Mouse (Mus musculus) heart, embryonic 14.5 days (tissue): Measurements from ENCODE around the gene Gm266. TPM values are rescaled to one million over a fixed set of nuclear protein-coding genes. Genes with fewer than 3 reads are reported as not detected.
"Not testable (repeated sequence)": the region's sequence is repeated elsewhere in the genome, so short reads cannot be mapped to it uniquely, and the experiment has no call there.

Source experiments
- ATAC-seq: fragments of 200-750 bp; cut with Nextera tagmentation; 2 replicates; pipeline ENCODE4 v1.8.0; 2017; ENCODE audit warnings: low read depth, moderate TSS enrichment; ENCODE audit not compliant: insufficient number of reproducible peaks, insufficient read depth, low FRiP score
- H3K27ac ChIP-seq, 2 experiments: fragments of 200-500 bp in 1 of 2; fragments of 300-500 bp in 1 of 2; sonication (generic) in 1 of 2; replicated peaks in 1 of 2; 2 replicates each; pipeline ENCODE4 v1.5.1; 2012 to 2014; ENCODE audit warnings: low read depth in 2 of 2, low read length in 2 of 2, control low read depth in 1 of 2, mild to moderate bottlenecking in 1 of 2, mixed read lengths in 1 of 2; ENCODE audit not compliant: control insufficient read depth in 1 of 2, insufficient read depth in 1 of 2
- H3K27me3 ChIP-seq: fragments of 300-500 bp; sonication (generic); 2 replicates; pipeline ENCODE4 v1.6.1; 2014; ENCODE audit warnings: mild to moderate bottlenecking, low read length, control low read depth; ENCODE audit not compliant: control insufficient read depth, insufficient read depth
- H3K36me3 ChIP-seq: fragments of 300-500 bp; sonication (generic); 2 replicates; pipeline ENCODE4 v1.6.1; 2014; ENCODE audit warnings: mild to moderate bottlenecking, control low read depth, low read length, mixed read lengths; ENCODE audit not compliant: control insufficient read depth, insufficient read depth
- H3K4me1 ChIP-seq, 2 experiments: fragments of 200-500 bp in 1 of 2; fragments of 300-500 bp in 1 of 2; sonication (generic) in 1 of 2; 2 replicates each; pipeline ENCODE4 v1.6.1; 2012 to 2014; ENCODE audit warnings: low read length in 2 of 2, control low read depth in 1 of 2, mixed read lengths in 1 of 2; ENCODE audit not compliant: control insufficient read depth in 2 of 2, insufficient read depth in 2 of 2
- H3K4me2 ChIP-seq: fragments of 300-500 bp; sonication (generic); 2 replicates; pipeline ENCODE4 v1.6.1; 2014; ENCODE audit warnings: mild to moderate bottlenecking, low read length
- H3K4me3 ChIP-seq, 2 experiments: fragments of 200-500 bp in 1 of 2; fragments of 300-500 bp in 1 of 2; sonication (generic) in 1 of 2; 2 replicates each; pipeline ENCODE4 v1.5.1; 2012 to 2014; ENCODE audit warnings: low read length in 2 of 2, mild to moderate bottlenecking in 2 of 2, control low read depth in 1 of 2, low read depth in 1 of 2, moderate library complexity in 1 of 2; ENCODE audit not compliant: control insufficient read depth in 1 of 2, insufficient read depth in 1 of 2
- H3K9ac ChIP-seq: fragments of 300-500 bp; sonication (generic); 2 replicates; pipeline ENCODE4 v1.6.1; 2014; ENCODE audit warnings: mild to moderate bottlenecking, low read length
- H3K9me3 ChIP-seq: fragments of 300-500 bp; sonication (generic); 2 replicates; pipeline ENCODE4 v1.6.1; 2016; ENCODE audit warnings: low read length, control low read depth; ENCODE audit not compliant: control insufficient read depth
- WGBS: fragments of 180-500 bp; shearing (Covaris S2); extraction: QIAGEN DNeasy Blood & Tissue Kit; methylation state at CpG from one replicate; pipeline ENCODE4 v1.1.7; 2014; 5-methylcytosine and 5-hydroxymethylcytosine counted together
- polyA plus RNA-seq: library from polyadenylated mRNA; unstranded; fragments of >200 nt; fragmentation: Nextera tagmentation; extraction: Ambion mirVana; gene quantifications from 2 replicates; pipeline ENCODE4 v1.2.1, GENCODE M21; 2014

Gene Gm266
- polyA plus RNA-seq, 1 experiment from 2014 or later = 1.4 TPM

- no peak overlapping the region for H3K27ac ChIP-seq
- no peak overlapping the region for H3K4me3 ChIP-seq
- H3K36me3 ChIP-seq = no peaks in the 10 kb centered on the region
- peaks cover 5 to 9% of the 10 kb centered on the region in 2 experiments for H3K4me1 ChIP-seq
- 56% methylated on average over 7 of the region's 7 CpGs for WGBS
- no peak for ATAC-seq
- H3K9ac ChIP-seq = no peak overlapping the region
- H3K4me2 ChIP-seq = no peak overlapping the region
- no peaks in the 10 kb centered on the region for H3K27me3 ChIP-seq
- no peaks in the 10 kb centered on the region for H3K9me3 ChIP-seq
Measured at GRCm38 (mm10) chr12:111514231-111514792, 28.7 kb upstream of the Gm266 start.

GRCm38 (mm10) chr12:111513673-111514072 lies 28.1 kb upstream of the Gm266 start:
- H3K4me3 ChIP-seq = no peak overlapping the region
- H3K9me3 ChIP-seq = no peaks in the 10 kb centered on the region
- 56% methylated on average over 5 of the region's 5 CpGs for WGBS
- no peak overlapping the region for H3K4me2 ChIP-seq
- no peak overlapping the region for H3K9ac ChIP-seq
- no peak overlapping the region for H3K27ac ChIP-seq
- H3K36me3 ChIP-seq = no peaks in the 10 kb centered on the region
- H3K27me3 ChIP-seq = no peaks in the 10 kb centered on the region
- peaks cover 5 to 9% of the 10 kb centered on the region in 2 experiments for H3K4me1 ChIP-seq
- ATAC-seq = no peak

GRCm38 (mm10) chr12:111512572-111513063 lies 27.0 kb upstream of the Gm266 start:
- Histone ChIP-seq H3K4me2 (no peak overlapping the region), H3K4me3 (no peak overlapping the region), H3K27me3 (no peaks in the 10 kb centered on the region), H3K9me3 (no peaks in the 10 kb centered on the region), H3K36me3 (no peaks in the 10 kb centered on the region), H3K27ac (no peak overlapping the region), H3K4me1 (peaks cover 5 to 9% of the 10 kb centered on the region in 2 experiments), H3K9ac (no peak overlapping the region)
- no peak for ATAC-seq
- 83% methylated on average over 12 of the region's 12 CpGs for WGBS

- H3K4me3 ChIP-seq, H3K36me3 ChIP-seq, H3K27ac ChIP-seq, ATAC-seq, H3K9me3 ChIP-seq, H3K27me3 ChIP-seq, H3K4me2 ChIP-seq, H3K9ac ChIP-seq, H3K4me1 ChIP-seq: not testable (repeated sequence)
- WGBS = 80% methylated on average over 3 of the region's 3 CpGs
Measured at GRCm38 (mm10) chr12:111508438-111508837, 22.8 kb upstream of the Gm266 start.

GRCm38 (mm10) chr12:111507962-111508361 lies 22.3 kb upstream of the Gm266 start:
- no peaks in the 10 kb centered on the region for H3K4me1 ChIP-seq
- no peaks in the 10 kb centered on the region for H3K36me3 ChIP-seq
- no peak for ATAC-seq
- no peak overlapping the region for H3K27ac ChIP-seq
- H3K9ac ChIP-seq = no peak overlapping the region
- WGBS = 80% methylated on average over 10 of the region's 10 CpGs
- H3K27me3 ChIP-seq = peaks cover 3% of the 10 kb centered on the region; the same call in 1 of the 2 replicates
- no peak overlapping the region for H3K4me3 ChIP-seq
- H3K9me3 ChIP-seq = no peaks in the 10 kb centered on the region
- no peak overlapping the region for H3K4me2 ChIP-seq

- H3K4me1 ChIP-seq = no peaks in the 10 kb centered on the region
- no peak overlapping the region for H3K27ac ChIP-seq
- no peak overlapping the region for H3K4me3 ChIP-seq
- H3K4me2 ChIP-seq = no peak overlapping the region
- no peak overlapping the region for H3K9ac ChIP-seq
- ATAC-seq = no peak
- WGBS = 55% methylated on average over 5 of the region's 5 CpGs
- H3K9me3 ChIP-seq = no peaks in the 10 kb centered on the region
- no peaks in the 10 kb centered on the region for H3K36me3 ChIP-seq
- H3K27me3 ChIP-seq = peaks cover 3% of the 10 kb centered on the region; the same call in 1 of the 2 replicates
Measured at GRCm38 (mm10) chr12:111507001-111507400, 21.4 kb upstream of the Gm266 start.

GRCm38 (mm10) chr12:111504904-111505303 lies 19.3 kb upstream of the Gm266 start:
- 0 out of 2 replicates have a peak, but pooled peaks have one; percentile 49 for ATAC-seq
- peaks cover 3% of the 10 kb centered on the region; the same call in 1 of the 2 replicates for H3K27me3 ChIP-seq
- no peak overlapping the region for H3K4me3 ChIP-seq
- H3K9ac ChIP-seq = no peak overlapping the region
- no peaks in the 10 kb centered on the region for H3K4me1 ChIP-seq
- no peak overlapping the region for H3K4me2 ChIP-seq
- 2% methylated on average over 12 of the region's 12 CpGs for WGBS
- no peaks in the 10 kb centered on the region for H3K9me3 ChIP-seq
- no peak overlapping the region for H3K27ac ChIP-seq
- H3K36me3 ChIP-seq = no peaks in the 10 kb centered on the region

- H3K36me3 ChIP-seq = no peaks in the 10 kb centered on the region
- no peak overlapping the region for H3K27ac ChIP-seq
- H3K9ac ChIP-seq = no peak overlapping the region
- H3K9me3 ChIP-seq = no peaks in the 10 kb centered on the region
- ATAC-seq = no peak
- peaks cover 3% of the 10 kb centered on the region; the same call in 1 of the 2 replicates for H3K27me3 ChIP-seq
- 58% methylated on average over 5 of the region's 5 CpGs for WGBS
- no peaks in the 10 kb centered on the region for H3K4me1 ChIP-seq
- no peak overlapping the region for H3K4me2 ChIP-seq
- no peak overlapping the region for H3K4me3 ChIP-seq
Measured at GRCm38 (mm10) chr12:111503571-111503970, 17.9 kb upstream of the Gm266 start.
